Mouse (Mus musculus) kidney, postnatal 36 days (tissue): ENCODE data around the gene Utrn.

ENCODE experiments used
- DNase-seq, 2 experiments: peaks; one replicate each; pipeline ENCODE4 v3.0.0; 2021 to 2022; ENCODE audit warnings: mixed read lengths in 2 of 2

The Utrn gene

GRCm38 (mm10) chr10:12500489-12500888 lies 368.7 kb downstream of the Utrn start:
- DNase-seq = no peak

GRCm38 (mm10) chr10:12497555-12497954 lies 371.6 kb downstream of the Utrn start:
- DNase-seq = no peak

- no peak for DNase-seq
Measured at GRCm38 (mm10) chr10:12489551-12490177, 379.5 kb downstream of the Utrn start.

GRCm38 (mm10) chr10:12488518-12488917 lies 380.6 kb downstream of the Utrn start:
- DNase-seq = peak in 1 of 2 experiments; percentile 6

- DNase-seq = no peak
Measured at GRCm38 (mm10) chr10:12488117-12488516, 381.0 kb downstream of the Utrn start.

GRCm38 (mm10) chr10:12483494-12483893 lies 385.7 kb downstream of the Utrn start:
- no peak for DNase-seq

- DNase-seq = no peak
Measured at GRCm38 (mm10) chr10:12482975-12483374, 386.2 kb downstream of the Utrn start.

GRCm38 (mm10) chr10:12474850-12475621 lies 394.1 kb downstream of the Utrn start:
- no peak for DNase-seq

GRCm38 (mm10) chr10:12469391-12470057 lies 399.6 kb downstream of the Utrn start:
- DNase-seq = peak in 1 of 2 experiments; percentile 20

- DNase-seq = peak in 1 of 2 experiments; percentile 10
Measured at GRCm38 (mm10) chr10:12467544-12467943, 401.6 kb downstream of the Utrn start.

GRCm38 (mm10) chr10:12460945-12461344 lies 408.2 kb downstream of the Utrn start:
- DNase-seq = no peak

- no peak for DNase-seq
Measured at GRCm38 (mm10) chr10:12456867-12457266, 412.3 kb downstream of the Utrn start.

- DNase-seq = no peak
Measured at GRCm38 (mm10) chr10:12452641-12453040, 416.5 kb downstream of the Utrn start.

GRCm38 (mm10) chr10:12444122-12444521 lies 425.0 kb downstream of the Utrn start:
- DNase-seq = no peak

GRCm38 (mm10) chr10:12433161-12433560 lies 436.0 kb downstream of the Utrn start:
- DNase-seq = no peak

- DNase-seq = no peak
Measured at GRCm38 (mm10) chr10:12430399-12430798, 438.8 kb downstream of the Utrn start.

GRCm38 (mm10) chr10:12426866-12427265 lies 442.3 kb downstream of the Utrn start:
- no peak for DNase-seq

- DNase-seq = no peak
Measured at GRCm38 (mm10) chr10:12424944-12425343, 444.2 kb downstream of the Utrn start.

GRCm38 (mm10) chr10:12423994-12424725 lies 445.0 kb downstream of the Utrn start:
- DNase-seq = no peak

- DNase-seq = no peak
Measured at GRCm38 (mm10) chr10:12414967-12415366, 454.2 kb downstream of the Utrn start.

GRCm38 (mm10) chr10:12406338-12407110 lies 462.6 kb downstream of the Utrn start:
- no peak for DNase-seq

- no peak for DNase-seq
Measured at GRCm38 (mm10) chr10:12399450-12399849, 469.7 kb downstream of the Utrn start.
